Mouse (Mus musculus) erythroblast, embryonic 14.5 days (primary cell): Measurements from ENCODE around the gene Rtn4rl2.

Experiments
- GATA1 ChIP-seq: IDR thresholded peaks from 2 replicates; pipeline ENCODE4 v1.6.1; 2012; ENCODE audit warnings: low read length, inconsistent platforms, mixed read lengths
- TAL1 ChIP-seq: IDR thresholded peaks from 3 replicates; pipeline ENCODE4 v1.6.1; 2012; ENCODE audit warnings: low read length, inconsistent platforms, mixed read lengths

- TF ChIP-seq GATA1: no peak
- TF ChIP-seq TAL1: no peak
These were observed 2.3 kb upstream of the Rtn4rl2 start for GRCm38 (mm10) chr2:84888657-84889315.
